Mouse (Mus musculus) c-Kit-negative CD71-positive TER-119-positive erythroid progenitor cells, embryonic 14.5 days (primary cell): Measurements from ENCODE around the gene Ablim1.

Source experiments
- DNase-seq: peaks from one replicate; pipeline ENCODE4 v3.0.0-alpha.2; 2013; ENCODE audit warnings: low read depth, low spot score

Gene Ablim1

GRCm38 (mm10) chr19:56992978-56993545 lies 321.7 kb downstream of the Ablim1 start:
- no peak for DNase-seq

GRCm38 (mm10) chr19:56990367-56991111 lies 324.2 kb downstream of the Ablim1 start:
- no peak for DNase-seq

- no peak for DNase-seq
Observed at GRCm38 (mm10) chr19:56989171-56989570, 325.5 kb downstream of the Ablim1 start.

- no peak for DNase-seq
Observed at GRCm38 (mm10) chr19:56984229-56984628, 330.5 kb downstream of the Ablim1 start.

GRCm38 (mm10) chr19:56983757-56984156 lies 331.0 kb downstream of the Ablim1 start:
- no peak for DNase-seq
